Mouse (Mus musculus) lung, postnatal 0 days (tissue): ENCODE data around the gene A130010J15Rik. TPM values are rescaled to one million over a fixed set of nuclear protein-coding genes. Genes with fewer than 3 reads are reported as not detected.

ENCODE experiments used
- ATAC-seq: fragments of 200-750 bp; cut with Nextera tagmentation; 2 replicates; pipeline ENCODE4 v1.8.0; 2017; ENCODE audit warnings: moderate library complexity
- DNase-seq: peaks from one replicate; pipeline ENCODE4 v3.0.0-alpha.2; 2016; ENCODE audit warnings: low spot score
- H3K27ac ChIP-seq: fragments of 300-500 bp; sonication (generic); 2 replicates; pipeline ENCODE4 v1.5.1; 2014; ENCODE audit warnings: antibody characterized with exemption, mild to moderate bottlenecking, low read length, mixed read lengths
- H3K27me3 ChIP-seq: fragments of 300-500 bp; sonication (generic); replicated peaks from 2 replicates; pipeline ENCODE4 v1.6.1; 2014; ENCODE audit warnings: low read length, mixed read lengths; ENCODE audit not compliant: insufficient read depth
- H3K36me3 ChIP-seq: fragments of 300-500 bp; sonication (generic); 2 replicates; pipeline ENCODE4 v1.6.1; 2014; ENCODE audit warnings: low read length, mixed read lengths; ENCODE audit not compliant: insufficient read depth
- H3K4me1 ChIP-seq: fragments of 300-500 bp; sonication (generic); 2 replicates; pipeline ENCODE4 v1.6.1; 2014; ENCODE audit warnings: antibody characterized with exemption, low read depth, low read length, mixed read lengths; ENCODE audit not compliant: insufficient read depth
- H3K4me2 ChIP-seq: fragments of 300-500 bp; sonication (generic); replicated peaks from 2 replicates; pipeline ENCODE4 v1.6.1; 2014; ENCODE audit warnings: low read depth, mild to moderate bottlenecking, low read length, moderate library complexity, mixed read lengths
- H3K4me3 ChIP-seq: fragments of 300-500 bp; sonication (generic); 2 replicates; pipeline ENCODE4 v1.5.1; 2014; ENCODE audit warnings: low read depth, low read length
- H3K9ac ChIP-seq: fragments of 300-500 bp; sonication (generic); replicated peaks from 2 replicates; pipeline ENCODE4 v1.6.1; 2014; ENCODE audit warnings: low read depth, mild to moderate bottlenecking
- H3K9me3 ChIP-seq: fragments of 300-500 bp; sonication (generic); 2 replicates; pipeline ENCODE4 v1.6.1; 2016; ENCODE audit warnings: low read length, mixed read lengths
- CTCF ChIP-seq: IDR thresholded peaks from 2 replicates; pipeline ENCODE4 v1.5.1; 2016; ENCODE audit warnings: antibody characterized with exemption, mild to moderate bottlenecking
- EP300 ChIP-seq: IDR thresholded peaks from 2 replicates; pipeline ENCODE4 v1.6.1; 2016; ENCODE audit warnings: antibody characterized with exemption, mild to moderate bottlenecking, control low read depth
- WGBS: fragments of 180-500 bp; shearing (Covaris S2); extraction: QIAGEN DNeasy Blood & Tissue Kit; methylation state at CpG from one replicate; pipeline ENCODE4 v1.1.7; 2014; 5-methylcytosine and 5-hydroxymethylcytosine counted together
- polyA plus RNA-seq: library from polyadenylated mRNA; unstranded; fragments of >200 nt; fragmentation: Nextera tagmentation; extraction: Ambion mirVana; gene quantifications from 2 replicates; pipeline ENCODE4 v1.2.1, GENCODE M21; 2015

Gene A130010J15Rik
- polyA plus RNA-seq, 1 experiment from 2014 or later = 8.3 TPM

DNA sequence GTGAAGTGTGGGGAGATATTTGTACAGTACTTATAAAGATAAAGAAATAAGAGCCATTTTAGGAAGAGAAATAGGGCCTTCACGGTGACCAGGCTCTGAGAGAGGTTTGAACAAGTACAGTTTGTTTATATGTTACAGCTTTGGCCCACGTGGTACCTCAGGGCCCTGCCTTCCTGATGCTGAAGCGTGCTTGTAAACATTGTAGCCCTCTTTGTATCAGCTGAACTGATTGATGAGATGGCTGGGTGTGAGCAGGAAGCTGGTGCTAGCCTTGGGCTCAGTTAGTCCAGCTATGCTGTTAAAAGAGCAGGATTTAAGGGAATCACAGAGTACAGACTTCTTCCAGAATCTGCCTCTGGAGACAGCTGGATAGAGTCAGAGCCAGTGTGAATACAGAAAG, 8.7 kb upstream of the A130010J15Rik start:
- Histone ChIP-seq H3K27me3 (no peaks in the 10 kb centered on the region), H3K4me2 (no peak overlapping the region), H3K36me3 (no peaks in the 10 kb centered on the region), H3K4me3 (no peak overlapping the region), H3K9ac (no peak overlapping the region), H3K4me1 (peaks cover 14% of the 10 kb centered on the region; the same call in 1 of the 2 replicates), H3K9me3 (no peaks in the 10 kb centered on the region), H3K27ac (no peak overlapping the region)
- ATAC-seq (peak; percentile 69; the same call in 1 of the 2 replicates), DNase-seq (peak; percentile 49)
- 9% methylated on average over 3 of the region's 3 CpGs for WGBS
- TF ChIP-seq CTCF (no peak), EP300 (no peak)

DNA sequence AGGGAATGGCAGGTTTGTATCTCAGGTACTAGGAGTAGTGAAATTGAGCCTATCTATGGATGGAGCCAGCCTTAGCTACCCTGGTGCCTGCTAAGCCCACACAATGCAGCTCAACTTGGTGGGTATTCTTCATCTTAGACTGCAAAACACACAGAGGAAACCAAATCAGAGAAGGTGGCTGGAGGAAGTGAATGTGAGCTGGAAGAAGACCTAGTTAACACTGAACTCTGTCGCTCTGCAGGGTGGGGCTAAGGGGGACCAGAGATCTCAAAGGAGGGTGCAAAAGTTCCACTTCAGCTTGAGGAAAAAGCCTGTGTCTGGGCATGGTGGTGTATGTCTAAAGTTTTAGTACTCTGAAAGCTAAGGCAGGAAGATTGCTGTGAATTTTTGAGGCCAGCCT, 8.2 kb upstream of the A130010J15Rik start:
- Histone ChIP-seq H3K36me3 (no peaks in the 10 kb centered on the region), H3K4me1 (peaks cover 14% of the 10 kb centered on the region; the same call in 1 of the 2 replicates), H3K9me3 (no peaks in the 10 kb centered on the region), H3K4me3 (no peak overlapping the region), H3K27ac (0 out of 2 replicates have a peak overlapping the region, but pooled peaks have one; percentile 40), H3K4me2 (no peak overlapping the region), H3K9ac (no peak overlapping the region), H3K27me3 (no peaks in the 10 kb centered on the region)
- TF ChIP-seq EP300 (no peak), CTCF (no peak)
- WGBS = 59% methylated on average over 1 of the region's 1 CpGs
- DNase-seq = no peak
- no peak for ATAC-seq

DNA sequence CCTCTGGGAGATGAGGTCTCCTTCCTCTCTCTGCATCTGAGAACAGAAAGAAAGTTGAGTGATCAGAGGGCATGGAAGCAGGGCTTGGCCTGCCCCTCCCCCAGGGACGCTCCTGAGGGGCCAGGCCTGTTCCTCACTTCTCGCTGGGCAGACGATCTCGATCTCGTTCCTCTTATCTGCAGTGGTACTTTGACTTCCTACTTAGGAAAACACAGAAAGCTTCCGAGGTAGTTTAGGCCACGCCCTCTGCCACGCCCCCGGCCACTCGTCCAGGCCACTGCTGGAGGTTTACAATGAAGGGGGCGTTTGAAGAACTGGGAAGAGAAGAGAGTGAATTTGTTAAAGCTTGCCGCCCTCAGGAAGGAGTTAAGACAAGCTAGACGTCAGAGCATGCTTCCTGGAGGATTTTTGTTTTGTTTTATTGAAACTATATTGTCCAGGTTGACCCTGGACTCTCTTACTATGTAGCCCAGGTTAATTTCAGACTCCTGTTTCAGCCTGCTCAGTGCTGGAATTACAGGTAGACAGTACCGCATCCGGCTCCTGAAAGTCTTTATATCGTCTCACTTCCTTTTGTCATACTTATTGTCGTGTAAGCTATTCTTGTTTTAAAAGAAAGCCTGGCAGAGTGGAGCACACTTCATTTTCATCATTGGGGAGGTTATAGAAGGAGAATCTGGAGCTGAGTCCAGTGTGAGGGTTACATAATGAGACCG, 7.4 kb upstream of the A130010J15Rik start:
- 12% methylated on average over 18 of the region's 18 CpGs for WGBS
- TF ChIP-seq EP300 = no peak
- no peak for TF ChIP-seq CTCF
- ATAC-seq (peak; percentile 71), DNase-seq (peak; percentile 71)
- peak overlapping the region; percentile 2; the same call in 1 of the 2 replicates for H3K4me3 ChIP-seq
- H3K4me2 ChIP-seq = peak overlapping the region; percentile 50
- H3K4me1 ChIP-seq = peaks cover 14% of the 10 kb centered on the region; the same call in 1 of the 2 replicates
- no peak overlapping the region for H3K9ac ChIP-seq
- H3K27ac ChIP-seq = peak overlapping the region; percentile 40; the same call in 1 of the 2 replicates
- no peaks in the 10 kb centered on the region for H3K36me3 ChIP-seq
- H3K9me3 ChIP-seq = no peaks in the 10 kb centered on the region
- H3K27me3 ChIP-seq = no peaks in the 10 kb centered on the region

DNA sequence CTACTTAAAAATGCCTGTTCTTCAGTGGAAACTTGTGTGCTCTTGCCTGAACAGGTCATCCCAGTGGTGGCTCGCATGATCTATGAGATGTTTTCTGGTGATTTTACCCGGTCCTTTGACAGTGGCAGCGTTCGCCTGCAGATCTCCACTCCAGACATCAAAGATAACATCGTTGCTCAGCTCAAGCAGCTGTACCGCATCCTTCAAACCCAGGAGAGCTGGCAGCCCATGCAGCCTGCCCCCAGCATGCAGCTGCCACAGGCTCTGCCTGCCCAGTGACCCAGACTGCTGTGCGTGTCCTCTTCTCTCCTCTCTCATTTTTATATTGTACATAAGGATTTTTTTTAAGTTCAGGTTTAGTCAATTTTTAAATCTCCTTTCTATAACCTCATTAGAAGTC, 1.4 kb downstream of the A130010J15Rik start:
- H3K36me3 ChIP-seq = no peaks in the 10 kb centered on the region
- TF ChIP-seq EP300 = no peak
- TF ChIP-seq CTCF = no peak
- 54% methylated on average over 7 of the region's 7 CpGs for WGBS
- DNase-seq = no peak
- no peaks in the 10 kb centered on the region for H3K27me3 ChIP-seq
- H3K4me2 ChIP-seq = no peak overlapping the region
- no peak for ATAC-seq
- no peak overlapping the region for H3K9ac ChIP-seq
- H3K4me1 ChIP-seq = peaks cover 9% of the 10 kb centered on the region; the same call in 1 of the 2 replicates
- H3K4me3 ChIP-seq = no peak overlapping the region
- no peak overlapping the region for H3K27ac ChIP-seq
- no peaks in the 10 kb centered on the region for H3K9me3 ChIP-seq

DNA sequence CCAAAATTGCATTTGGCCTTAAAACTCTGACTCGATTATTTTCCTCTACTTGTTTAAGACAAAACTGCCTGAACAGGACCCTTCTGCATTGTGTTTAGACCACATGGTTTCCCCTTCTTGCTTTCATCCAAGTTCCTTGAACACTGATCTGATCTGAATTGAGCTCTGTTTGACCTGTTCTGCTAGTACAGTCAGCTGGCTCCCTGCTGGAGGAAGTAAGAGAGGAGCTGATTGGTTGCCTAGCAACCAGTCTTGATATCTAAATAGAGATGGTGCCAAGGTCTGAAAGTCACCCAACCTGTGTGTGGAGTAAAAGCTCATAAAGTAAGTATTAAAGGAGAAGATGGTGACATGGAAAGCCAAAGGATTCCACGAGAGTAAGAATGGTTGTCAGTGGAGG, 2.0 kb downstream of the A130010J15Rik start:
- ATAC-seq (no peak), DNase-seq (peak; percentile 81)
- H3K4me2 ChIP-seq = no peak overlapping the region
- WGBS = 31% methylated on average over 2 of the region's 2 CpGs
- peaks cover 11% of the 10 kb centered on the region; the same call in 1 of the 2 replicates for H3K4me1 ChIP-seq
- no peaks in the 10 kb centered on the region for H3K27me3 ChIP-seq
- no peak overlapping the region for H3K9ac ChIP-seq
- no peaks in the 10 kb centered on the region for H3K36me3 ChIP-seq
- no peak for TF ChIP-seq CTCF
- no peak for TF ChIP-seq EP300
- H3K9me3 ChIP-seq = no peaks in the 10 kb centered on the region
- H3K4me3 ChIP-seq = no peak overlapping the region
- H3K27ac ChIP-seq = no peak overlapping the region

DNA sequence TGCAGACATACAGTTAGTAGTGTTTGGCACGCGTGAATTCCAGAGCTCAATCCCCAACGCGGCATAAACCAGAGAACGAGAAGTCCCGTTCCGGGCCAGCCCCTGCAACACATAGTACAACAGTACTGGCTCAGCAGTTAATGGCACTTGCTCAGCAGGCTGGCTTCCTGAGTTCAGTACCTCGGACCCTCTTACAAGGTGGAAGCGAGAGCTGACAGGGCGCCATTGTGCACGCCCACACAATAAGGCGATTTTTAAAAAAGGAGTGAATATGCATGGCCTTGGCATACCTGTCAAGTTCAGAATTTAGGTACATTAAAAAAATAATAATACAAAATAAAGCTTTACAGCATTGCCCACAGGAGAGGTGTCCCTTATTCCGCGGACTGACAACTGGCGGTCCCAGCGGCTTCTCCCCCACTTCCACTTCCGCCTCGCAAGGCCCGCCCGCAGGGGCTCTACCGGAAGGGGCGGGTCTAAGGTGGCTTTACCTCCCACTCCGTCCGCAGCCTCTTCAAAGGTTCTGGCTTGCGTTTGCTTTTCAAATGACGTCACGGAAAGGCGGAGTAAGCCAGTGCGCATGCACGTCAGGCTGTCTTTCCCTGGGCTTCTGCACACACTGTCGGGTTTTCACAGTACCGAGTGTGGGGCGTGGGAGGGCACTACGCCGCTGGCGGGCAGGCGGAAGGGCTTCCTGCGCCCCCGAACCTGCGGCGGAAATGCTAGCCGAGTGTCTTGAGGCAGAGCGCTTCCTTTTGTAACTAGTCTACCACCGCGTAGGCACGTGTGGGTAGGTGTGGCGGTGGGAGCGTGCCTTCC, 5.4 kb downstream of the A130010J15Rik start:
- Histone ChIP-seq H3K27ac (peak overlapping the region; percentile 82), H3K4me1 (peaks cover 11% of the 10 kb centered on the region; the same call in 1 of the 2 replicates), H3K9ac (peak overlapping the region; percentile 74), H3K9me3 (no peaks in the 10 kb centered on the region), H3K4me2 (peak overlapping the region; percentile 87), H3K27me3 (no peaks in the 10 kb centered on the region), H3K36me3 (no peaks in the 10 kb centered on the region), H3K4me3 (peak overlapping the region; percentile 69)
- TF ChIP-seq CTCF (peak; percentile 45), EP300 (no peak; the same call in 1 of the 2 replicates)
- WGBS = under 1% methylated on average over 46 of the region's 48 CpGs
- ATAC-seq (peak; percentile 98), DNase-seq (peak; percentile 100)
